Mouse (Mus musculus): Measurements from ENCODE around the gene Chd6. TPM values are rescaled to one million over a fixed set of nuclear protein-coding genes. Genes with fewer than 3 reads are reported as not detected.

The Chd6 gene
- polyA plus RNA-seq, 2 experiments = 27.5 to 29.3 TPM

GRCm38 (mm10) chr2:160933890-160934289, 175.0 kb downstream of the Chd6 start:
- H3K36me3 ChIP-seq (ENCODE audit: control insufficient read depth, insufficient read depth, low read length) = no peaks in the 10 kb centered on the region
- DNase-seq (ENCODE audit: low spot score) (no peak), ATAC-seq (ENCODE audit: low FRiP score, low read depth) (no peak)
- no peak overlapping the region for H3K27ac ChIP-seq (replicated peaks; ENCODE audit: low read depth, low read length)
- H3K4me2 ChIP-seq (replicated peaks; ENCODE audit: low read depth, low read length, severe bottlenecking) = no peak overlapping the region
- H3K27me3 ChIP-seq (ENCODE audit: control insufficient read depth, insufficient read depth, low read length) = no peaks in the 10 kb centered on the region
- no peak for TF ChIP-seq POLR2A (IDR thresholded peaks at IDR 0.05; ENCODE audit: borderline replicate concordance, extremely low read depth, insufficient read depth, insufficient read length)
- peaks cover 29% of the 10 kb centered on the region for H3K4me1 ChIP-seq (ENCODE audit: control insufficient read depth, insufficient read depth, low read length)
- no peaks in the 10 kb centered on the region for H3K9me3 ChIP-seq (ENCODE audit: control insufficient read depth, low read length)
- no peak overlapping the region for H3K9ac ChIP-seq (ENCODE audit: low read depth, low read length, severe bottlenecking)
- no peak overlapping the region for H3K4me3 ChIP-seq (replicated peaks; ENCODE audit: low read length)
- WGBS = 68% methylated on average over 5 of the region's 5 CpGs

- WGBS = 61% methylated on average over 3 of the region's 3 CpGs
- peak overlapping the region; percentile 63; the same call in 1 of the 2 replicates for H3K27ac ChIP-seq (replicated peaks; ENCODE audit: low read depth, low read length)
- H3K36me3 ChIP-seq (ENCODE audit: control insufficient read depth, insufficient read depth, low read length) = no peaks in the 10 kb centered on the region
- ATAC-seq (ENCODE audit: low FRiP score, low read depth) (peak; percentile 32; the same call in 1 of the 2 replicates), DNase-seq (ENCODE audit: low spot score) (no peak)
- no peak for TF ChIP-seq POLR2A (IDR thresholded peaks at IDR 0.05; ENCODE audit: borderline replicate concordance, extremely low read depth, insufficient read depth, insufficient read length)
- no peak overlapping the region for H3K9ac ChIP-seq (ENCODE audit: low read depth, low read length, severe bottlenecking)
- no peaks in the 10 kb centered on the region for H3K9me3 ChIP-seq (ENCODE audit: control insufficient read depth, low read length)
- no peak overlapping the region for H3K4me3 ChIP-seq (replicated peaks; ENCODE audit: low read length)
- H3K27me3 ChIP-seq (ENCODE audit: control insufficient read depth, insufficient read depth, low read length) = no peaks in the 10 kb centered on the region
- H3K4me1 ChIP-seq (ENCODE audit: control insufficient read depth, insufficient read depth, low read length) = peaks cover 29% of the 10 kb centered on the region
- H3K4me2 ChIP-seq (replicated peaks; ENCODE audit: low read depth, low read length, severe bottlenecking) = no peak overlapping the region
Observed at GRCm38 (mm10) chr2:160932981-160933380, 175.9 kb downstream of the Chd6 start.

DNA sequence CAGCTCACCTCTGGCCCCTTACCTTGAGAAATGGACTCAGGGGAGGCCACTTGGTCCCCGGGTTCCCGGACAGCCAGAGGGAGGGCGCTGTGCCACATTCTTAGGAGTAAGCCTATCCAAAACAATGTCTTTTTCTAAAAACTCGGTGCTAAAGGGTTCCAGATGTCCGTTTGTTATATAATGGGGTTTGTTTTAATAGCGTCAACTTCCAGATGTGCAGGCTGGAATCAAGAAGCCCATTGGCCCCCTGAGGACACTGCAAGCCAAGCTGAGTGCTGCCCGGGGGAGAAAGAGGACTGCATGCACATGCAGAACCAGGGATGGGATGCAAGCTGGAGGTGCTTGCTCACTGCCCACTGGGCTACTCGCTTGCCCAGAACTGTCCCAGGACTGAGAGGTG, 176.6 kb downstream of the Chd6 start:
- no peaks in the 10 kb centered on the region for H3K9me3 ChIP-seq (ENCODE audit: control insufficient read depth, low read length)
- no peak overlapping the region; the same call in 1 of the 2 replicates for H3K4me2 ChIP-seq (replicated peaks; ENCODE audit: low read depth, low read length, severe bottlenecking)
- peak; percentile 86 for ATAC-seq (ENCODE audit: low FRiP score, low read depth)
- H3K4me3 ChIP-seq (replicated peaks; ENCODE audit: low read length) = no peak overlapping the region
- TF ChIP-seq POLR2A (IDR thresholded peaks at IDR 0.05; ENCODE audit: borderline replicate concordance, extremely low read depth, insufficient read depth, insufficient read length) = no peak
- H3K27ac ChIP-seq (replicated peaks; ENCODE audit: low read depth, low read length) = peak overlapping the region; percentile 63; the same call in 1 of the 2 replicates
- H3K9ac ChIP-seq (ENCODE audit: low read depth, low read length, severe bottlenecking) = no peak overlapping the region
- H3K4me1 ChIP-seq (ENCODE audit: control insufficient read depth, insufficient read depth, low read length) = peaks cover 29% of the 10 kb centered on the region
- 10% methylated on average over 8 of the region's 8 CpGs for WGBS
- peak; percentile 90 for DNase-seq (ENCODE audit: low spot score)
- H3K27me3 ChIP-seq (ENCODE audit: control insufficient read depth, insufficient read depth, low read length) = no peaks in the 10 kb centered on the region
- H3K36me3 ChIP-seq (ENCODE audit: control insufficient read depth, insufficient read depth, low read length) = no peaks in the 10 kb centered on the region

DNA sequence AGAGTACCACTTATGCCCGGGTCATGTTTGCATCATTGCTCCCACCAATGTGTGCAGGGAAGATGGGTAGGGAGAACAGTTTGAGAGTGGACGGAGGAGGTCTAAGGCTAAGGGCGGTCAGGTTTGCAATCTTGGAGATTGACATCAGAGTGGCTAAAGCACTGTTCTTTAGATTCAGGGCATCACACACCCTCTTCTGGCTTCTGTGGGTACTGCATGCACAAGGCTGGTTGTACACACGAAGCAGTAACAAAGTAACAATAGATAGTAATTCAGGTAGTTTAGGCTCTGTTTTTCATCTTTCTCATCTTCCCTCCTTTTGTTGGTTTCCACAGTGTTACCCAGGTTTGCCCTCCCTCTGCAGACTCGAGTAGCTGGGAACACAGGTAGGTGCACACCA, 177.5 kb downstream of the Chd6 start:
- no peaks in the 10 kb centered on the region for H3K9me3 ChIP-seq (ENCODE audit: control insufficient read depth, low read length)
- no peak overlapping the region for H3K4me2 ChIP-seq (replicated peaks; ENCODE audit: low read depth, low read length, severe bottlenecking)
- H3K36me3 ChIP-seq (ENCODE audit: control insufficient read depth, insufficient read depth, low read length) = no peaks in the 10 kb centered on the region
- H3K9ac ChIP-seq (ENCODE audit: low read depth, low read length, severe bottlenecking) = no peak overlapping the region
- 92% methylated on average over 5 of the region's 5 CpGs for WGBS
- no peak overlapping the region for H3K27ac ChIP-seq (replicated peaks; ENCODE audit: low read depth, low read length)
- ATAC-seq (ENCODE audit: low FRiP score, low read depth) = no peak
- H3K4me3 ChIP-seq (replicated peaks; ENCODE audit: low read length) = no peak overlapping the region
- no peak for DNase-seq (ENCODE audit: low spot score)
- no peaks in the 10 kb centered on the region for H3K27me3 ChIP-seq (ENCODE audit: control insufficient read depth, insufficient read depth, low read length)
- TF ChIP-seq POLR2A (IDR thresholded peaks at IDR 0.05; ENCODE audit: borderline replicate concordance, extremely low read depth, insufficient read depth, insufficient read length) = no peak
- H3K4me1 ChIP-seq (ENCODE audit: control insufficient read depth, insufficient read depth, low read length) = peaks cover 29% of the 10 kb centered on the region

GRCm38 (mm10) chr2:160925203-160925602, 183.7 kb downstream of the Chd6 start:
- 73% methylated on average over 9 of the region's 9 CpGs for WGBS
- H3K36me3 ChIP-seq (ENCODE audit: control insufficient read depth, insufficient read depth, low read length) = no peaks in the 10 kb centered on the region
- peak overlapping the region; percentile 55; the same call in 1 of the 2 replicates for H3K27ac ChIP-seq (replicated peaks; ENCODE audit: low read depth, low read length)
- TF ChIP-seq POLR2A (IDR thresholded peaks at IDR 0.05; ENCODE audit: borderline replicate concordance, extremely low read depth, insufficient read depth, insufficient read length) = no peak
- DNase-seq (ENCODE audit: low spot score) (no peak), ATAC-seq (ENCODE audit: low FRiP score, low read depth) (no peak)
- peaks cover 6% of the 10 kb centered on the region; the same call in 1 of the 2 replicates for H3K4me1 ChIP-seq (ENCODE audit: control insufficient read depth, insufficient read depth, low read length)
- H3K9ac ChIP-seq (ENCODE audit: low read depth, low read length, severe bottlenecking) = no peak overlapping the region
- H3K9me3 ChIP-seq (ENCODE audit: control insufficient read depth, low read length) = 0 out of 2 replicates have a peak, but pooled peaks cover 3% of the 10 kb centered on the region
- no peaks in the 10 kb centered on the region for H3K27me3 ChIP-seq (ENCODE audit: control insufficient read depth, insufficient read depth, low read length)
- no peak overlapping the region for H3K4me2 ChIP-seq (replicated peaks; ENCODE audit: low read depth, low read length, severe bottlenecking)
- H3K4me3 ChIP-seq (replicated peaks; ENCODE audit: low read length) = no peak overlapping the region

All from limb, embryonic 14.5 days (tissue).